Mouse (Mus musculus) forebrain, embryonic 15.5 days (tissue): Measurements from ENCODE around the gene Gpr61. TPM values are rescaled to one million over a fixed set of nuclear protein-coding genes. Genes with fewer than 3 reads are reported as not detected.

Experiments
- ATAC-seq: fragments of 200-750 bp; cut with Nextera tagmentation; replicated peaks from 2 replicates; pipeline ENCODE4 v1.8.0; 2017; ENCODE audit warnings: mild to moderate bottlenecking, moderate TSS enrichment, moderate library complexity
- H3K27ac ChIP-seq: fragments of 300-500 bp; sonication (generic); replicated peaks from 2 replicates; pipeline ENCODE4 v1.5.1; 2015; ENCODE audit warnings: mild to moderate bottlenecking, inconsistent platforms
- H3K27me3 ChIP-seq: fragments of 300-500 bp; sonication (generic); 2 replicates; pipeline ENCODE4 v1.6.1; 2015; ENCODE audit warnings: inconsistent platforms
- H3K36me3 ChIP-seq: fragments of 300-500 bp; sonication (generic); 2 replicates; pipeline ENCODE4 v1.6.1; 2015; ENCODE audit warnings: mild to moderate bottlenecking, inconsistent platforms
- H3K4me1 ChIP-seq: fragments of 300-500 bp; sonication (generic); 2 replicates; pipeline ENCODE4 v1.6.1; 2015; ENCODE audit warnings: inconsistent platforms
- H3K4me2 ChIP-seq: fragments of 300-500 bp; sonication (generic); replicated peaks from 2 replicates; pipeline ENCODE4 v1.6.1; 2015; ENCODE audit warnings: mild to moderate bottlenecking, inconsistent platforms
- H3K4me3 ChIP-seq: fragments of 300-500 bp; sonication (generic); 2 replicates; pipeline ENCODE4 v1.5.1; 2015; ENCODE audit warnings: mild to moderate bottlenecking, inconsistent platforms
- H3K9ac ChIP-seq: fragments of 300-500 bp; sonication (generic); replicated peaks from 2 replicates; pipeline ENCODE4 v1.6.1; 2015; ENCODE audit warnings: mild to moderate bottlenecking, inconsistent platforms
- H3K9me3 ChIP-seq: fragments of 300-500 bp; sonication (generic); 2 replicates; pipeline ENCODE4 v1.6.1; 2016; ENCODE audit warnings: inconsistent platforms
- WGBS: fragments of 180-500 bp; shearing (Covaris S2); methylation state at CpG from one replicate; pipeline ENCODE4 v1.1.7; 2015; ENCODE audit warnings: mixed read lengths; 5-methylcytosine and 5-hydroxymethylcytosine counted together
- polyA plus RNA-seq: library from polyadenylated mRNA; unstranded; fragments of >200 nt; fragmentation: Nextera tagmentation; extraction: Ambion mirVana; gene quantifications from 2 replicates; pipeline ENCODE4 v1.2.1, GENCODE M21; 2015

Gpr61 gene
- polyA plus RNA-seq, 1 experiment from 2014 or later: 2.2 TPM

DNA sequence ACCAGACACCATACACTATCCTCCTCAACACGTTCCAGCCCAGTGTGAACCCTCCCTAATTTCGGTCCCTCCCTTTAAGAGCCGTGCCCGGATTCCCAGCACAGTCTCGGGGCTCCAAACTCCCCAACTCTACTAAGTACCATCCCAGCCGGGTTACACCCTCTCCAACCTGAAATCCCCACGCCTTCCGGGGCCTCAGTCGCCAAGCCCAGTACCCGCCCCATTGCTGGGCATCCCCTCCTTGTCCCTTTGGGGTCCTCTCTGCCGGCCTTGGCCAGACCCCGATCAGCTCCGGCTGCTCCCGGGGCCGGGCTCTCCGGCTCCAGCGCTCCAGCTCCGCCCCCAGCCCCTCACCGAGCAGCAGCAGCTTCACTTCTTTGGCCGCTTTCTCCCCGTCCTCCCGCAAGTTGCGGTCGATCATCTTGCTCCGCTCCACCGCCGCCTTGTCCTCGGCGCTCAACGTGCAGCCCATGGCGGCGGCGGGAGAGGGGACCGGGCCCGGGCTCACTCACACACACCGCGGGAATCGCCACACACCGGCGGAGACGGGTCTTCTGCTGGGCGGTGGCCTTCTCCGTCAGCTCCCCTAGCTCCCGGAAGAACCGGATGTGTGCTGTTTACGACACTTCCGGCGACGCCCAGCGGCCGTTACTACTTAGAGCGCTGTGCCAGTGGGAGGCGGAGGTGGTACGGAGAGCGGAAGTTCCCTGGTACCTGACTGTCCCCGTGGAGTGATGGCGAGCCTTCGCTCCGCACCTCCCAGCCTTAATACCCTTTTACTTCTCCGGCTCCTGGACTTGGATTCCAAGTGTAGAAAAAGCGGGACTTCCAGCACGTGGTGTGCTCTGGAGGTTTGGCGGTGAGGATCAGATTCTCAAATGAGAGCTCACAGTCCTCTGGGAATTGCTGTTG is 8.9 kb downstream of the Gpr61 start, which contains the start of gene Gnai3:
TSS of gene Gnai3 (minus strand) at position 613 of the 912 bp plus-strand sequence.
- Histone ChIP-seq H3K4me3 (peak within 1 kb of the TSS; percentile 88), H3K27me3 (no peaks in the 10 kb centered on the region), H3K9ac (peak within 1 kb of the TSS; percentile 91), H3K4me1 (peaks cover 40% of the 10 kb centered on the region), H3K9me3 (no peaks in the 10 kb centered on the region), H3K4me2 (peak within 1 kb of the TSS; percentile 79), H3K27ac (peak within 1 kb of the TSS; percentile 92), H3K36me3 (0 out of 2 replicates have a peak, but pooled peaks cover 3% of the 10 kb centered on the region)
- under 1% methylated on average over 63 of the region's 63 CpGs for WGBS
- ATAC-seq: peak; percentile 95

DNA sequence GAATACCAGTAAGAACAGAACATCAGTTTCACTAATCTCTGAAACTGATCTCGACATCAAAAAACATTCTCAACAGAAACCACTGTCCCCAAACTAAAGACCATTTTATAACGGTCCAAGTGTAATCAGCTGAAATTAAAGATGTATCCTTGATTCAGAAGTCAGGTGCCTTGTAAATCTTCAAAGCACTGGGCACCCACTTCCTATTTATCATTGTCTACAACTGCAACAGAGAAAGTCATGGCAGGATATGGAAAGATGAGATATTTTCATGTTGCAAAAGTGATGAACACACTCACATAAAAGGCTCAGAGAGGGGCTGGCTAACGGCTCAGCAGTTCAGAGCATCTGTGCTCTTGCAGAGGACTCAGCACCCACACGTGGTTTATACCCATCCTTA is 13.9 kb downstream of the Gpr61 start:
- H3K27ac ChIP-seq: no peak overlapping the region
- peaks cover 33% of the 10 kb centered on the region for H3K4me1 ChIP-seq
- H3K27me3 ChIP-seq: no peaks in the 10 kb centered on the region
- 83% methylated on average over 4 of the region's 4 CpGs for WGBS
- ATAC-seq: no peak
- H3K4me2 ChIP-seq: no peak overlapping the region
- no peak overlapping the region for H3K9ac ChIP-seq
- H3K36me3 ChIP-seq: peaks cover 10% of the 10 kb centered on the region; the same call in 1 of the 2 replicates
- no peaks in the 10 kb centered on the region for H3K9me3 ChIP-seq
- H3K4me3 ChIP-seq: no peak overlapping the region

DNA sequence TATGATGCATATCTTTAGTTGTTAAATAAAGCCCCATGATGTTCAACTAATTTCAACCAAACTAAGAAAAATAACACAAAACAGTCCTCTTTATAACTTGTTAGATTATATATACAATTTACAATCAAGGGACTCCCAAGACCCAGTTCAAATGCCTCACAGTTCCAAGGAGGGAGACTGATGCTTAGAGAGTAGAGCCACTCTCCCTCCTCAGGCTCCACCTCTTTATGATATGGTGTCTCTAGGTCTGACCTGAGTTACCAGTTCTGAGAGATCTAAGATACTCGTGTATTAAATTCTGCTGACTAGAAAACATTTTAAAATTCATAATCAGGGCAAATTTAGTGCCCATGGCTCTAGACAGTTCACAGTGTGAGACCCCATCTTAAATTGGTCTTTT is 15.6 kb downstream of the Gpr61 start:
- Histone ChIP-seq H3K27ac (no peak overlapping the region), H3K4me1 (peaks cover 26% of the 10 kb centered on the region), H3K36me3 (peaks cover 10% of the 10 kb centered on the region; the same call in 1 of the 2 replicates), H3K9ac (no peak overlapping the region), H3K27me3 (no peaks in the 10 kb centered on the region), H3K4me3 (no peak overlapping the region), H3K4me2 (no peak overlapping the region), H3K9me3 (no peaks in the 10 kb centered on the region)
- 83% methylated on average over 1 of the region's 1 CpGs for WGBS
- ATAC-seq: no peak

DNA sequence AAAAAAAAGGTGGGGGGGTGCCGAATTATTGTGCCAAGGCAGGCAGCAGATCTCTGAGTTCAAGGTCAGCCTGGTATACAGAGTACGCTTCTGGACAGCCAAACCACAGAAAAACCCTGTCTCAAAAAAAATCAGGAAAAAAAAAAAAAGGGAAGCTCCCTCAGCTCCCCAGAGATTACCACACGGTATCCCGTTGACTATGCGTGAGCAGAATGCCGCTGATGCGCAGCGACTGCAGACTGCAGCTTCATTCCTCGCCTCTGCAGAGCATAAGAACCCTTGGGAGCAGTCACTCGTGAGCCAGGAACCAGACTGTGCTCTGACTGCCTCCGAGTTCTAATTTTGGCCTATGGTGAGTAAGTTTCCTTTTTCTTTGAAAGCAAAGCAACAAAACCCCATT is 20.0 kb downstream of the Gpr61 start:
- WGBS: 80% methylated on average over 11 of the region's 11 CpGs
- no peak; the same call in 1 of the 2 replicates for ATAC-seq
- H3K4me2 ChIP-seq: no peak overlapping the region
- H3K27ac ChIP-seq: peak overlapping the region; percentile 34; the same call in 1 of the 2 replicates
- H3K4me1 ChIP-seq: peaks cover 15% of the 10 kb centered on the region
- 0 out of 2 replicates have a peak, but pooled peaks cover 2% of the 10 kb centered on the region for H3K36me3 ChIP-seq
- H3K4me3 ChIP-seq: no peak overlapping the region
- no peaks in the 10 kb centered on the region for H3K9me3 ChIP-seq
- H3K27me3 ChIP-seq: no peaks in the 10 kb centered on the region
- H3K9ac ChIP-seq: no peak overlapping the region

DNA sequence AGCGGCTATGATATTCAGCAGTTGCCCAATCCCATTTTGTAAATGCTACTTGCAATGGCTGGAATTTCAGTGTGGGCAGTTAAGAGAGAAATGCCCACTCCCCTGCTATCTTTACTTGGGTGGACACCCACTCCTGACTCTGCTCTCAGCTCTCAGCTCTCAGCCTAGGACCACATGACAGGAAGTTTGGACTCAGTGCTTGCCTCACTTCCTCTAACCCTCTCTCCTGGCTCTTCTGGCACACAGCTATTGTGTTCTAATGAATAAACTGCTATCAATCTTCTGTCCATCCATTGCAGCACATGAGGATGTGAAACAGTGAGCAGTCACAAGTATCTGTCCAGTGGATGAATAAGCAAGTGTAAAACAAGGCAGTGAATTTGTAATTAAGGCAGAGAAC is 22.2 kb downstream of the Gpr61 start:
- no peak overlapping the region for H3K27ac ChIP-seq
- H3K27me3 ChIP-seq: no peaks in the 10 kb centered on the region
- peaks cover 10% of the 10 kb centered on the region; the same call in 1 of the 2 replicates for H3K4me1 ChIP-seq
- 0 out of 2 replicates have a peak, but pooled peaks cover 2% of the 10 kb centered on the region for H3K36me3 ChIP-seq
- 93% methylated on average over 1 of the region's 1 CpGs for WGBS
- H3K9me3 ChIP-seq: no peaks in the 10 kb centered on the region
- no peak for ATAC-seq
- no peak overlapping the region for H3K9ac ChIP-seq
- H3K4me3 ChIP-seq: no peak overlapping the region
- H3K4me2 ChIP-seq: no peak overlapping the region

DNA sequence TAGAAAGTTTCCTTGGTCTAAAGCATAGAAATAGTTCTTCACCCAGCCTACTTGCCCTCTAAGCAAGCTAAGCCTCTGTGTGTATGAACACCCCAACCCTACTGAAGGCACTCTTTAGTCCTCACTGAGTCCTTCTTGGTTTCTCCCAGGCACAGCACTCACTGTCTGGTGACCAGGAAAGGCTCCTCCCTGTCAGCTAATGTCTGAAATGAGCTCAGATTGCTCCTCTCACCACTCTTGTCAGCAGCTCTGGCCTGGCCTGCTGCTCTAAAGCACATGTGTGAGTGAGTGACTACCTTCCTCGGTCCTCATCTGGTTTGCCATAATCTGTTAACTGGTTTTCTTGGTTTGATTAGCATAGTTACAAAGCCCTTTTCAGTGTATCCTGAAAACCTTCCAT is 22.9 kb downstream of the Gpr61 start:
- Histone ChIP-seq H3K27me3 (no peaks in the 10 kb centered on the region), H3K9ac (no peak overlapping the region), H3K4me3 (no peak overlapping the region), H3K4me1 (peaks cover 10% of the 10 kb centered on the region; the same call in 1 of the 2 replicates), H3K4me2 (no peak overlapping the region), H3K36me3 (0 out of 2 replicates have a peak, but pooled peaks cover 2% of the 10 kb centered on the region), H3K27ac (no peak overlapping the region), H3K9me3 (no peaks in the 10 kb centered on the region)
- no peak for ATAC-seq
- WGBS: 75% methylated on average over 1 of the region's 1 CpGs

DNA sequence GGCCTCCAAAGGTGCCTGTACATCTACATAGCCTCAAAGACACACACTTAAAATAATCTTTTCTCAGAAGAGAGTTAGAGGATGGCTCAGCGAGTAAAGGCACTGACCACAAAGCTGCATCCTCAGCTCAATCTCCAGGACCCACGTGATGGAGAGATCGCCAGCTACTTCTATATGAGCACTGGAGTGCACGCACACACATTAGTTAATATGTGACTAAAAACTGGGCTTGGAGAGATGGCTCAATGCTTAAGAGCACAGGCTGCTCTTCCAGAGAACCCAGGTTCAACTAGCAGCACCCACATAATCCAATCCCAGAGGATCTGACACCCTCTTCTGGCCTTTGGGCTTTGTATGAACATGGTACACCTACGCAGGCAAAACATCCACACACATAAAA is 23.5 kb downstream of the Gpr61 start:
- no peak overlapping the region for H3K9ac ChIP-seq
- 95% methylated on average over 5 of the region's 5 CpGs for WGBS

DNA sequence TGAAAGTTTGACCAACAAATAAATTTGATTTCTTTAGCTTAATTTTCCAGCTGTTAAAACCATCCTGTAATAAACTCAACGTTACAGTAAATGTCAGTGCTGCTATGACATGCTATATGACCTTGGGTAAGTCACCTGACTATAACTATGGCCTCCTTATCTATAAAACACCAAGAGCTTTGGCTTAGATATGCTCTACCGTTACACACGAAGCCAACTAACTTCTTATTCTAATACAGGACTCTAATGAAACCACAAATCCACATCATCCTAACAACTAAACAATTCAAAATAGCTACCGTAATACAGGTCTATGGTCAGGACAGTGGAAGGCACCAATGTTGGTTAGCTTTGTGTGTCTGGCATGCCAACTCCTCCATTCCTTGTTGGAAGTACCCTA is 24.9 kb downstream of the Gpr61 start:
- H3K9ac ChIP-seq: no peak overlapping the region
- no peak overlapping the region for H3K27ac ChIP-seq
- H3K4me3 ChIP-seq: no peak overlapping the region
- 96% methylated on average over 4 of the region's 4 CpGs for WGBS
- no peak for ATAC-seq
- no peak overlapping the region for H3K4me2 ChIP-seq
- no peaks in the 10 kb centered on the region for H3K9me3 ChIP-seq
- peaks cover 3% of the 10 kb centered on the region; the same call in 1 of the 2 replicates for H3K4me1 ChIP-seq
- no peaks in the 10 kb centered on the region for H3K27me3 ChIP-seq
- no peaks in the 10 kb centered on the region for H3K36me3 ChIP-seq

More for the DNA sequence above, 23.5 kb downstream of the Gpr61 start:
- no peaks in the 10 kb centered on the region for H3K27me3 ChIP-seq
- no peak overlapping the region for H3K4me2 ChIP-seq
- ATAC-seq: no peak
- H3K9me3 ChIP-seq: no peaks in the 10 kb centered on the region
- H3K27ac ChIP-seq: no peak overlapping the region
- H3K4me1 ChIP-seq: peaks cover 9% of the 10 kb centered on the region; the same call in 1 of the 2 replicates
- no peaks in the 10 kb centered on the region for H3K36me3 ChIP-seq
- H3K4me3 ChIP-seq: no peak overlapping the region

DNA sequence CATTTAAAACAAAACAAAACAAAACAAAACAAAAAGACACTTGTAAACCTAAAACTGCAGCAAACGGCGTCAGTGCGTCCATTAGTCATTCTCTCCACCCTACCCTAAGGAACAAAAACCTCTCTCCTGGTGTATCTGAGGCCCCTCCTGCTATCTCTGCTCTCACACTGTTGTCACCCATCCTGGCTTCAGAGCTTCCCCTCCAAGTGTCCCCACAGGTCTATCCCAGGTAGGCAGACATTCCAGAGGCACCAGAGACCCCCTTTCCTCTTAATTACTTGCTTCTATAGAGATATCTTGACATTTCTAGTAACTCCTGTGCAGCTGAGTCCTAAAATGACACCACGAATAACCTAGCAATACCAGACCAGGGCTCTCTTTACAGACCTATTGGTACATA is 25.3 kb downstream of the Gpr61 start:
- Histone ChIP-seq H3K4me2 (no peak overlapping the region), H3K27ac (no peak overlapping the region), H3K36me3 (no peaks in the 10 kb centered on the region), H3K9me3 (no peaks in the 10 kb centered on the region), H3K4me1 (no peaks in the 10 kb centered on the region), H3K9ac (no peak overlapping the region), H3K27me3 (no peaks in the 10 kb centered on the region), H3K4me3 (no peak overlapping the region)
- ATAC-seq: no peak
- 91% methylated on average over 4 of the region's 4 CpGs for WGBS

DNA sequence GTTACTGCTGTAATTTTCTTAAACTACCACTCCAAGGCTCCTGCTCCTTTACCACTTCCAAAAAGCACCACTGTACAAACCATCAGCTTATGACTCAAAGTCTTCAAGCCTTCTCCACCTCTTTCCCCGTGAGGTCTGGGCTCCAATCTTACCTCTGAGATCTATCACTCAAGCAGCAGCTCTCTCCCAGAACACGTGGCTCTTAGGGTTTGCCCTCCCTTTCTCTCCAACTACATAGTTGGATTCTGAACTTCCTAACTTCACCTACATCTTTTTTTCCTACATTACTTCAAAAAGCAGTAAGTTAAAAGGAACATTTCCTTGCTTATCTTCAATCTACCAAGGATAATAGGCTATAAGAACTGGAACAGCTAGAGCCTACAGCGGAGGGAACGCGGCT is 26.2 kb downstream of the Gpr61 start:
- H3K27me3 ChIP-seq: no peaks in the 10 kb centered on the region
- no peak overlapping the region for H3K4me2 ChIP-seq
- H3K36me3 ChIP-seq: no peaks in the 10 kb centered on the region
- H3K4me3 ChIP-seq: no peak overlapping the region
- ATAC-seq: no peak
- H3K27ac ChIP-seq: no peak overlapping the region
- no peaks in the 10 kb centered on the region for H3K9me3 ChIP-seq
- H3K9ac ChIP-seq: no peak overlapping the region
- WGBS: 89% methylated on average over 5 of the region's 5 CpGs
- no peaks in the 10 kb centered on the region for H3K4me1 ChIP-seq

DNA sequence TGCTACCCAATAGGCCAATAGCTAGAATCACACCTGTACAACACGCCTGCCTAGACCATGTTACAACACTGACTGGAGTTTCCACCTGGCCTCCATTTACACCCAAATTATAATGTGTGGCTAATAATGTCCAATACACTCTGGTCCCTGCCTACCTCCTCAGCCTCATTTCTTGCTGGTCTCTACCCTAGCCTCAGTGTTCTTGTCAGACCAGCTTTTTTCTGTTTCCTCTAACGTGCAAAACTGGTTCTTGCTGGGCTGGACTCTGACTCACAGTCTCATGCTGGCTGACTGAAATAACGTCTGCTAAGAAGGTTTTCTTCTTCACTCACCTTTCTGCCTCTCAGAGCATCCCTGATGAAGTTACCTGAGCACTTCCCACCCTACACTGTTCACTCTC is 28.4 kb downstream of the Gpr61 start:
- Histone ChIP-seq H3K36me3 (peaks cover 15% of the 10 kb centered on the region), H3K4me1 (no peaks in the 10 kb centered on the region), H3K4me2 (no peak overlapping the region), H3K9me3 (no peaks in the 10 kb centered on the region), H3K27ac (no peak overlapping the region), H3K4me3 (no peak overlapping the region), H3K9ac (no peak overlapping the region), H3K27me3 (no peaks in the 10 kb centered on the region)
- ATAC-seq: no peak
- WGBS: 83% methylated on average over 3 of the region's 3 CpGs

DNA sequence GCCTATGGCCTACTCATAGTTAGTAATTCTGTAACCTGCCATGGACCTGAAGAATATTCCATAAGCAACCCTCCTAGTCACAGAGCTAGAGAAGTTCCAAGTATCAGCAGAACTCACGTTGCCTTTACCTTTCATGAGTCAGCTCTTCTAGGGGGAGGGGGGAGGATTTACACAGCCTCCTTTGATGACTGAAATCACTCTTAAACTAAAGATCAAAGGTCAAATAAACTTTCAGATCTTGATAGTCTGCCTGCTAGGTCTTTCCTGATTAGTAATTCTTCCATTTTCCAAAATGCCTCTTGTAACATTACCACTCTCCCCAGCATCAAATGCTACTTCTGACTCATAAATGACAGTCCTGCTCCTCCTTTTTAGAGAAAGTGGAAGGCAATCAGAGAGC is 30.6 kb downstream of the Gpr61 start:
- H3K4me1 ChIP-seq: no peaks in the 10 kb centered on the region
- WGBS: 71% methylated on average over 1 of the region's 1 CpGs
- no peak overlapping the region for H3K9ac ChIP-seq
- no peak overlapping the region for H3K4me3 ChIP-seq
- H3K9me3 ChIP-seq: no peaks in the 10 kb centered on the region
- H3K4me2 ChIP-seq: no peak overlapping the region
- no peak for ATAC-seq
- no peak overlapping the region for H3K27ac ChIP-seq
- peaks cover 28% of the 10 kb centered on the region for H3K36me3 ChIP-seq
- H3K27me3 ChIP-seq: no peaks in the 10 kb centered on the region
